Mouse (Mus musculus): ENCODE data around the gene Qsox1. TPM values are rescaled to one million over a fixed set of nuclear protein-coding genes. Genes with fewer than 3 reads are reported as not detected.

Gene Qsox1
- polyA plus RNA-seq, 1 experiment from 2014 or later, result 19.7 TPM

- no peak overlapping the region for H3K27ac ChIP-seq (ENCODE audit: low read depth)
- H3K4me1 ChIP-seq (ENCODE audit: insufficient read depth), result no peaks in the 10 kb centered on the region
- 89% methylated on average over 3 of the region's 3 CpGs for WGBS
- no peak for TF ChIP-seq CTCF (IDR thresholded peaks at IDR 0.05; ENCODE audit: low read depth)
- DNase-seq (no peak), ATAC-seq (ENCODE audit: insufficient read depth) (no peak)
- H3K9me3 ChIP-seq (ENCODE audit: low read depth, low read length), result no peaks in the 10 kb centered on the region
- no peaks in the 10 kb centered on the region for H3K36me3 ChIP-seq (ENCODE audit: insufficient read depth)
- no peak overlapping the region for H3K4me3 ChIP-seq (ENCODE audit: low read depth, low read length)
- no peak overlapping the region for H3K4me2 ChIP-seq
- no peaks in the 10 kb centered on the region for H3K27me3 ChIP-seq (ENCODE audit: insufficient read depth, low read length)
- H3K9ac ChIP-seq, result no peak overlapping the region
Measured at GRCm38 (mm10) chr1:155831958-155832357, 19.3 kb upstream of the Qsox1 start.

- WGBS, result 55% methylated on average over 6 of the region's 6 CpGs
Measured at GRCm38 (mm10) chr1:155830861-155831260, 18.2 kb upstream of the Qsox1 start.

GRCm38 (mm10) chr1:155827703-155828295 lies 15.1 kb upstream of the Qsox1 start:
- H3K9me3 ChIP-seq (ENCODE audit: low read depth, low read length), result no peaks in the 10 kb centered on the region
- H3K4me1 ChIP-seq (ENCODE audit: insufficient read depth), result no peaks in the 10 kb centered on the region
- ATAC-seq (ENCODE audit: insufficient read depth) (no peak), DNase-seq (no peak)
- no peaks in the 10 kb centered on the region for H3K27me3 ChIP-seq (ENCODE audit: insufficient read depth, low read length)
- 36% methylated on average over 8 of the region's 8 CpGs for WGBS
- H3K27ac ChIP-seq (ENCODE audit: low read depth), result no peak overlapping the region
- no peak for TF ChIP-seq CTCF (IDR thresholded peaks at IDR 0.05; ENCODE audit: low read depth)
- no peak overlapping the region for H3K9ac ChIP-seq
- H3K36me3 ChIP-seq (ENCODE audit: insufficient read depth), result no peaks in the 10 kb centered on the region
- H3K4me2 ChIP-seq, result no peak overlapping the region
- H3K4me3 ChIP-seq (ENCODE audit: low read depth, low read length), result no peak overlapping the region

More at GRCm38 (mm10) chr1:155830861-155831260, 18.2 kb upstream of the Qsox1 start:
- Histone ChIP-seq H3K27me3 (ENCODE audit: insufficient read depth, low read length) (no peaks in the 10 kb centered on the region), H3K4me3 (ENCODE audit: low read depth, low read length) (no peak overlapping the region), H3K9me3 (ENCODE audit: low read depth, low read length) (no peaks in the 10 kb centered on the region), H3K4me1 (ENCODE audit: insufficient read depth) (no peaks in the 10 kb centered on the region), H3K9ac (no peak overlapping the region), H3K36me3 (ENCODE audit: insufficient read depth) (no peaks in the 10 kb centered on the region), H3K4me2 (no peak overlapping the region), H3K27ac (ENCODE audit: low read depth) (no peak overlapping the region)
- TF ChIP-seq CTCF (IDR thresholded peaks at IDR 0.05; ENCODE audit: low read depth), result no peak
- no peak for DNase-seq
- ATAC-seq (ENCODE audit: insufficient read depth), result no peak

GRCm38 (mm10) chr1:155826803-155827395 lies 14.2 kb upstream of the Qsox1 start:
- WGBS, result 33% methylated on average over 5 of the region's 5 CpGs
- Histone ChIP-seq H3K4me3 (ENCODE audit: low read depth, low read length) (no peak overlapping the region), H3K9ac (no peak overlapping the region), H3K4me2 (no peak overlapping the region), H3K27ac (ENCODE audit: low read depth) (no peak overlapping the region), H3K27me3 (ENCODE audit: insufficient read depth, low read length) (no peaks in the 10 kb centered on the region), H3K4me1 (ENCODE audit: insufficient read depth) (no peaks in the 10 kb centered on the region), H3K9me3 (ENCODE audit: low read depth, low read length) (no peaks in the 10 kb centered on the region), H3K36me3 (ENCODE audit: insufficient read depth) (no peaks in the 10 kb centered on the region)
- DNase-seq (no peak), ATAC-seq (ENCODE audit: insufficient read depth) (no peak)
- TF ChIP-seq CTCF (IDR thresholded peaks at IDR 0.05; ENCODE audit: low read depth), result no peak

GRCm38 (mm10) chr1:155825940-155826716 lies 13.4 kb upstream of the Qsox1 start:
- WGBS, result 83% methylated on average over 4 of the region's 4 CpGs

GRCm38 (mm10) chr1:155820646-155821045 lies 8.0 kb upstream of the Qsox1 start:
- no peaks in the 10 kb centered on the region for H3K4me1 ChIP-seq (ENCODE audit: insufficient read depth)
- ATAC-seq (ENCODE audit: insufficient read depth) (no peak), DNase-seq (no peak)
- no peak overlapping the region for H3K27ac ChIP-seq (ENCODE audit: low read depth)
- no peak overlapping the region for H3K4me2 ChIP-seq
- no peaks in the 10 kb centered on the region for H3K36me3 ChIP-seq (ENCODE audit: insufficient read depth)
- H3K9me3 ChIP-seq (ENCODE audit: low read depth, low read length), result no peaks in the 10 kb centered on the region
- 84% methylated on average over 5 of the region's 5 CpGs for WGBS
- no peak overlapping the region for H3K4me3 ChIP-seq (ENCODE audit: low read depth, low read length)
- H3K27me3 ChIP-seq (ENCODE audit: insufficient read depth, low read length), result no peaks in the 10 kb centered on the region
- TF ChIP-seq CTCF (IDR thresholded peaks at IDR 0.05; ENCODE audit: low read depth), result no peak
- H3K9ac ChIP-seq, result no peak overlapping the region

More at GRCm38 (mm10) chr1:155825940-155826716, 13.4 kb upstream of the Qsox1 start:
- Histone ChIP-seq H3K36me3 (ENCODE audit: insufficient read depth) (no peaks in the 10 kb centered on the region), H3K4me1 (ENCODE audit: insufficient read depth) (no peaks in the 10 kb centered on the region), H3K27ac (ENCODE audit: low read depth) (no peak overlapping the region), H3K27me3 (ENCODE audit: insufficient read depth, low read length) (no peaks in the 10 kb centered on the region), H3K9me3 (ENCODE audit: low read depth, low read length) (no peaks in the 10 kb centered on the region), H3K4me2 (no peak overlapping the region), H3K9ac (no peak overlapping the region), H3K4me3 (ENCODE audit: low read depth, low read length) (no peak overlapping the region)
- ATAC-seq (ENCODE audit: insufficient read depth) (no peak), DNase-seq (no peak)
- no peak for TF ChIP-seq CTCF (IDR thresholded peaks at IDR 0.05; ENCODE audit: low read depth)

GRCm38 (mm10) chr1:155816167-155816566 lies 3.5 kb upstream of the Qsox1 start:
- no peak for TF ChIP-seq CTCF (IDR thresholded peaks at IDR 0.05; ENCODE audit: low read depth)
- H3K9me3 ChIP-seq (ENCODE audit: low read depth, low read length), result no peaks in the 10 kb centered on the region
- H3K27me3 ChIP-seq (ENCODE audit: insufficient read depth, low read length), result no peaks in the 10 kb centered on the region
- ATAC-seq (ENCODE audit: insufficient read depth) (no peak), DNase-seq (no peak)
- no peaks in the 10 kb centered on the region for H3K36me3 ChIP-seq (ENCODE audit: insufficient read depth)
- peaks cover 4% of the 10 kb centered on the region for H3K4me1 ChIP-seq (ENCODE audit: insufficient read depth)
- no peak overlapping the region for H3K9ac ChIP-seq
- no peak overlapping the region for H3K4me3 ChIP-seq (ENCODE audit: low read depth, low read length)
- H3K4me2 ChIP-seq, result no peak overlapping the region
- H3K27ac ChIP-seq (ENCODE audit: low read depth), result no peak overlapping the region
- WGBS, result 53% methylated on average over 2 of the region's 2 CpGs

Data from lung, embryonic 14.5 days (tissue).